Mouse (Mus musculus) stomach, embryonic 14.5 days (tissue): ENCODE measurements around the gene Itga5. TPM values are rescaled to one million over a fixed set of nuclear protein-coding genes. Genes with fewer than 3 reads are reported as not detected.
A peak's percentile ranks its signal among the peaks of the same experiment; 100 is the strongest.

Source experiments
- ATAC-seq: fragments of 200-750 bp; cut with Nextera tagmentation; 2 replicates; pipeline ENCODE4 v1.8.0; 2017; ENCODE audit warnings: low read depth, moderate TSS enrichment; ENCODE audit not compliant: insufficient number of reproducible peaks, insufficient read depth, low FRiP score
- H3K27ac ChIP-seq: fragments of 300-500 bp; sonication (generic); 2 replicates; pipeline ENCODE4 v1.5.1; 2014; ENCODE audit warnings: mild to moderate bottlenecking, low read length, moderate library complexity, mixed read lengths
- H3K27me3 ChIP-seq: fragments of 300-500 bp; sonication (generic); 2 replicates; pipeline ENCODE4 v1.6.1; 2014; ENCODE audit warnings: low read length, control low read depth, mixed read lengths; ENCODE audit not compliant: control insufficient read depth, insufficient read depth
- H3K36me3 ChIP-seq: fragments of 300-500 bp; sonication (generic); 2 replicates; pipeline ENCODE4 v1.6.1; 2014; ENCODE audit warnings: mild to moderate bottlenecking, control low read depth, low read length, moderate library complexity, mixed read lengths; ENCODE audit not compliant: control insufficient read depth, insufficient read depth
- H3K4me1 ChIP-seq: fragments of 300-500 bp; sonication (generic); 2 replicates; pipeline ENCODE4 v1.6.1; 2014; ENCODE audit warnings: low read length, control low read depth, mixed read lengths; ENCODE audit not compliant: control insufficient read depth, insufficient read depth
- H3K4me2 ChIP-seq: fragments of 300-500 bp; sonication (generic); replicated peaks from 2 replicates; pipeline ENCODE4 v1.6.1; 2014; ENCODE audit warnings: low read depth, low read length, control low read depth
- H3K4me3 ChIP-seq: fragments of 300-500 bp; sonication (generic); 2 replicates; pipeline ENCODE4 v1.5.1; 2014; ENCODE audit warnings: low read depth, low read length, control low read depth
- H3K9ac ChIP-seq: fragments of 300-500 bp; sonication (generic); replicated peaks from 2 replicates; pipeline ENCODE4 v1.6.1; 2014; ENCODE audit warnings: low read depth, mild to moderate bottlenecking, control low read depth, low read length, moderate library complexity, mixed read lengths
- H3K9me3 ChIP-seq: fragments of 300-500 bp; sonication (generic); 2 replicates; pipeline ENCODE4 v1.6.1; 2016; ENCODE audit warnings: low read depth, low read length, control low read depth; ENCODE audit not compliant: control insufficient read depth
- WGBS: fragments of 180-500 bp; shearing (Covaris S2); extraction: QIAGEN DNeasy Blood & Tissue Kit; methylation state at CpG from one replicate; pipeline ENCODE4 v1.1.7; 2014; 5-methylcytosine and 5-hydroxymethylcytosine counted together
- polyA plus RNA-seq: library from polyadenylated mRNA; unstranded; fragments of >200 nt; fragmentation: Nextera tagmentation; extraction: Ambion mirVana; gene quantifications from 2 replicates; pipeline ENCODE4 v1.2.1, GENCODE M21; 2014

The Itga5 gene
- polyA plus RNA-seq, 1 experiment from 2014 or later = 67.5 TPM

DNA sequence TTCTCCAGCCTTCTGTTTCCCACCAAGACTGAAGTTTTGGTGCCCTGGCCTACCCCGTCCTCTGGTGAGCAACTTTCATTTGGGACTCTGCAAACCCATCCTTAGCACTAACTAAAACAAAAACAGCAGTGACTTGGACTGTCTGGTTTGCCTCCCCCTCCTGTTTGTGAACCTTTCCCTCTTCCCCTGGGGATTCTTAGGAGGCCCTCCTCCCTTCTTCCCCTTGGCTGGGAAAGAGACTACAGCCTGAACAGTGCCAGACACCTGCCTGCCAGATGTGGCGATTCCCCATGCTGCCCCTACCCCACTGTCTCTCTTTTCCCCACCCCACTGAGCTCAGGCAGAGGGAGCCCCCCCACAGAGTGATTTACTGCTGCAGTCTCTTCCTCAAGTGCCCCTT lies 65.5 kb downstream of the Itga5 start:
- H3K36me3 ChIP-seq = peaks cover 24% of the 10 kb centered on the region; the same call in 1 of the 2 replicates
- 37% methylated on average over 2 of the region's 2 CpGs for WGBS
- H3K4me3 ChIP-seq = no peak overlapping the region
- peak overlapping the region; percentile 90 for H3K27ac ChIP-seq
- H3K9ac ChIP-seq = no peak overlapping the region
- no peaks in the 10 kb centered on the region for H3K9me3 ChIP-seq
- peaks cover 64% of the 10 kb centered on the region for H3K4me1 ChIP-seq
- ATAC-seq = no peak
- H3K27me3 ChIP-seq = no peaks in the 10 kb centered on the region
- no peak overlapping the region for H3K4me2 ChIP-seq

- H3K4me1 ChIP-seq = peaks cover 63% of the 10 kb centered on the region
- H3K9me3 ChIP-seq = no peaks in the 10 kb centered on the region
- no peak overlapping the region for H3K9ac ChIP-seq
- H3K4me2 ChIP-seq = peak overlapping the region; percentile 30
- peak overlapping the region; percentile 90 for H3K27ac ChIP-seq
- H3K36me3 ChIP-seq = peaks cover 24% of the 10 kb centered on the region; the same call in 1 of the 2 replicates
- no peak overlapping the region for H3K4me3 ChIP-seq
- no peaks in the 10 kb centered on the region for H3K27me3 ChIP-seq
- 15% methylated on average over 2 of the region's 2 CpGs for WGBS
- ATAC-seq = no peak
Measured at GRCm38 (mm10) chr15:103300560-103300959, 66.0 kb downstream of the Itga5 start.

DNA sequence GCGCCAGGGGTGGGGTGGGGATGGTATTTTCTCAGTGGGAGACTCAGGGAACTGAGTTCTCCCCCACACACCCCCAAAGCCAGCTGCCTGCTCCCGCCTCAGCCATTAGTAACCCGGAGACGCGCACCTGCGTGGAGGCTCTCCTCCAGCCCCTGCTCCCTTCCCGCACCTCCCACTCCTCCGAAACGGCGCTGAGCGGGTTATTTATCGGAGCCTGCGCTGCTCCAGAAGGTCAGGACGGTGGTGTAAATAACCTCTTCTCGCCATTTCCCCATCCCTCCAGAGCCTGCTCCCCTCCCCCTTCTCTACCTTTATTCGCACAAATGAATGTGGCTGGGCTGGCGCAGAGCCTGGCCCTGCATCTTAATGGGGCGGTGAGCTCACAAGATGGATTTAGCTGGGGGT lies 66.5 kb downstream of the Itga5 start:
- H3K4me1 ChIP-seq = peaks cover 63% of the 10 kb centered on the region
- H3K4me2 ChIP-seq = peak overlapping the region; percentile 30
- WGBS = 6% methylated on average over 18 of the region's 18 CpGs
- no peaks in the 10 kb centered on the region for H3K27me3 ChIP-seq
- peak overlapping the region; percentile 90 for H3K27ac ChIP-seq
- no peak overlapping the region for H3K9ac ChIP-seq
- ATAC-seq = peak; percentile 5; the same call in 1 of the 2 replicates
- no peaks in the 10 kb centered on the region for H3K9me3 ChIP-seq
- H3K36me3 ChIP-seq = peaks cover 28% of the 10 kb centered on the region; the same call in 1 of the 2 replicates
- no peak overlapping the region for H3K4me3 ChIP-seq

DNA sequence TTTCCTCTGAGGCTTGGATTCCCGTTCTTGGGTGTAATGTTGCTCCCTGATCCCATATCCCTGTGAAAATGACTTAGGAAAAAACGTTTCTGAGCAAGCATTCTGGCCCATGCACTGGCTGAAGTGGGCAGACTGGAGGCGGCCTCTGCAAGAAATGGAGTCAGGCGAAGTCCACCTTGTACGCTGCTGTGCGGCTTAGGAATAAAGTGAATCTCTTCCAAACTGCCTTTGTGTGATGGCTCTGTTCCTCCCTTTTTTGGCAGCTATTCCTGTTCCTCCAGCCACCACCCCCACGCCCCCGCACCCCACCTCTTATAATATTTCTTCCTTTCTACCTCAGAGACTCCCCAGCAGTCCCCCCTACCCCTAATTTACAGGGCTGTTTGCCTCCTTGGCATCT lies 66.9 kb downstream of the Itga5 start:
- no peaks in the 10 kb centered on the region for H3K9me3 ChIP-seq
- 33% methylated on average over 8 of the region's 8 CpGs for WGBS
- no peaks in the 10 kb centered on the region for H3K27me3 ChIP-seq
- H3K4me1 ChIP-seq = peaks cover 63% of the 10 kb centered on the region
- peaks cover 28% of the 10 kb centered on the region; the same call in 1 of the 2 replicates for H3K36me3 ChIP-seq
- peak overlapping the region; percentile 30 for H3K4me2 ChIP-seq
- H3K4me3 ChIP-seq = no peak overlapping the region
- ATAC-seq = peak; percentile 3; the same call in 1 of the 2 replicates
- no peak overlapping the region for H3K9ac ChIP-seq
- H3K27ac ChIP-seq = peak overlapping the region; percentile 90

GRCm38 (mm10) chr15:103298861-103299616 lies 67.5 kb downstream of the Itga5 start:
- H3K4me1 ChIP-seq = peaks cover 57% of the 10 kb centered on the region
- H3K27me3 ChIP-seq = no peaks in the 10 kb centered on the region
- H3K36me3 ChIP-seq = peaks cover 28% of the 10 kb centered on the region; the same call in 1 of the 2 replicates
- H3K9ac ChIP-seq = no peak overlapping the region
- 65% methylated on average over 5 of the region's 5 CpGs for WGBS
- peak overlapping the region; percentile 90 for H3K27ac ChIP-seq
- no peak overlapping the region for H3K4me3 ChIP-seq
- H3K9me3 ChIP-seq = no peaks in the 10 kb centered on the region
- H3K4me2 ChIP-seq = no peak overlapping the region
- ATAC-seq = no peak

DNA sequence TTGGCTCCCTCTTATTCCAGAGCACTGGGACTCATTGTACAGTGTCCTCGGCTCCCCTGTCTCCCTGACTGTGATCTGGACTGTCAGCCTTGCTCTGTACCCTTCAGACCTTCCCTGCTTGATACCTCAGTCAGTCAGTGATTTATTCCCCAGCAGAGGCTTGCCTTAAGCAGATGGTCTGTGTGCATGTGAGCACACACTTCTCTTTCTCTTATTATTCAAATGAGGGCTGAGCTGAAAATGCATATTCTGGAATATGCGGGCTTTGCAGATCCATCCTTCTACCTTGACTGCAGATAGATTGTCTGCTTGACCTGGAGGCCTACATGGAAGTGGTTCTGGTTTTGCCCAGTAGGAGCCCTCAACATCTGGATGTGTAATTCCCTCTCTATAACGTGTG lies 68.5 kb downstream of the Itga5 start:
- ATAC-seq = no peak
- Histone ChIP-seq H3K36me3 (peaks cover 33% of the 10 kb centered on the region), H3K27me3 (no peaks in the 10 kb centered on the region), H3K9ac (no peak overlapping the region), H3K9me3 (no peaks in the 10 kb centered on the region), H3K4me3 (no peak overlapping the region), H3K27ac (no peak overlapping the region), H3K4me2 (no peak overlapping the region), H3K4me1 (peaks cover 47% of the 10 kb centered on the region)
- 73% methylated on average over 3 of the region's 3 CpGs for WGBS

GRCm38 (mm10) chr15:103297313-103297712 lies 69.2 kb downstream of the Itga5 start:
- Histone ChIP-seq H3K27ac (no peak overlapping the region), H3K9ac (no peak overlapping the region), H3K4me3 (no peak overlapping the region), H3K36me3 (peaks cover 40% of the 10 kb centered on the region), H3K4me2 (no peak overlapping the region), H3K9me3 (no peaks in the 10 kb centered on the region), H3K27me3 (no peaks in the 10 kb centered on the region), H3K4me1 (peaks cover 40% of the 10 kb centered on the region)
- no peak for ATAC-seq
- 60% methylated on average over 6 of the region's 6 CpGs for WGBS

DNA sequence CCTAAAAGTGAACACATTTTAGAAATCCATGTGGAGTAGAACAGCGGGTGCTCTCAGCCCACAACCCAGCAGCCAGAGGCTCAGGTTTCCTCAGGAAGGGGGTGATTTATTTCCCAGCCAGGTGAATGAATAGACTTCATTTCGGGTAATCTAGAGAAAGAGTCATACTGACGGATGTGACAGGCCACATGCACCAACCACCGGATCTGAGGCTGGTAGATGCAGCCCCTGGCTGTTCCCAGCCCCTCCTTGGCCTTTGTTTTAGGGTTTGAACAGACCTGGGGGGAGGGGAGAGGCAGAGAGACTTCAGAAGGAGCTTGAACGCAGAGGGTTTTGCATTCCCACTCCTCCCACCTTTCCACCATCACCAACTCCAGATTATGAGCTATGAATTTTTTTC lies 70.7 kb downstream of the Itga5 start:
- Histone ChIP-seq H3K36me3 (peaks cover 49% of the 10 kb centered on the region), H3K27ac (0 out of 2 replicates have a peak overlapping the region, but pooled peaks have one; percentile 1), H3K27me3 (no peaks in the 10 kb centered on the region), H3K9ac (no peak overlapping the region), H3K4me3 (no peak overlapping the region), H3K4me1 (peaks cover 26% of the 10 kb centered on the region), H3K9me3 (no peaks in the 10 kb centered on the region), H3K4me2 (no peak overlapping the region)
- WGBS = 16% methylated on average over 5 of the region's 5 CpGs
- no peak for ATAC-seq
